Mouse (Mus musculus) kidney, embryonic 14.5 days (tissue): ENCODE measurements around the gene Treh. TPM values are rescaled to one million over a fixed set of nuclear protein-coding genes. Genes with fewer than 3 reads are reported as not detected.

Experiments used
- ATAC-seq: fragments of 200-750 bp; cut with Nextera tagmentation; 2 replicates; pipeline ENCODE4 v1.8.0; 2017; ENCODE audit warnings: moderate number of reproducible peaks, mild to moderate bottlenecking, moderate TSS enrichment, moderate library complexity; ENCODE audit not compliant: low FRiP score, low TSS enrichment
- H3K27ac ChIP-seq: fragments of 300-500 bp; sonication (generic); 2 replicates; pipeline ENCODE4 v1.5.1; 2014; ENCODE audit warnings: low read depth, mild to moderate bottlenecking, low read length, moderate library complexity, mixed read lengths
- H3K27me3 ChIP-seq: fragments of 300-500 bp; sonication (generic); 2 replicates; pipeline ENCODE4 v1.6.1; 2014; ENCODE audit warnings: mild to moderate bottlenecking, low read length; ENCODE audit not compliant: control insufficient read depth, insufficient read depth
- H3K36me3 ChIP-seq: fragments of 300-500 bp; sonication (generic); 2 replicates; pipeline ENCODE4 v1.6.1; 2014; ENCODE audit warnings: low read length, mixed read lengths; ENCODE audit not compliant: control insufficient read depth, insufficient read depth
- H3K4me1 ChIP-seq: fragments of 300-500 bp; sonication (generic); 2 replicates; pipeline ENCODE4 v1.6.1; 2014; ENCODE audit warnings: low read length, mixed read lengths; ENCODE audit not compliant: control insufficient read depth, insufficient read depth
- H3K4me2 ChIP-seq: fragments of 300-500 bp; sonication (generic); replicated peaks from 2 replicates; pipeline ENCODE4 v1.6.1; 2014; ENCODE audit warnings: low read depth, mild to moderate bottlenecking, low read length
- H3K4me3 ChIP-seq: fragments of 300-500 bp; sonication (generic); 2 replicates; pipeline ENCODE4 v1.5.1; 2014; ENCODE audit warnings: mild to moderate bottlenecking, low read length
- H3K9ac ChIP-seq: fragments of 300-500 bp; sonication (generic); 2 replicates; pipeline ENCODE4 v1.6.1; 2014; ENCODE audit warnings: low read depth, mild to moderate bottlenecking, low read length, moderate library complexity
- H3K9me3 ChIP-seq: fragments of 300-500 bp; sonication (generic); 2 replicates; pipeline ENCODE4 v1.6.1; 2016; ENCODE audit warnings: low read length; ENCODE audit not compliant: control insufficient read depth
- WGBS: fragments of 180-500 bp; shearing (Covaris S2); extraction: QIAGEN DNeasy Blood & Tissue Kit; methylation state at CpG from one replicate; pipeline ENCODE4 v1.1.7; 2014; 5-methylcytosine and 5-hydroxymethylcytosine counted together
- polyA plus RNA-seq: library from polyadenylated mRNA; unstranded; fragments of >200 nt; fragmentation: Nextera tagmentation; extraction: Ambion mirVana; gene quantifications from 2 replicates; pipeline ENCODE4 v1.2.1, GENCODE M21; 2014

Gene Treh
- polyA plus RNA-seq, 1 experiment from 2014 or later = not detected

DNA sequence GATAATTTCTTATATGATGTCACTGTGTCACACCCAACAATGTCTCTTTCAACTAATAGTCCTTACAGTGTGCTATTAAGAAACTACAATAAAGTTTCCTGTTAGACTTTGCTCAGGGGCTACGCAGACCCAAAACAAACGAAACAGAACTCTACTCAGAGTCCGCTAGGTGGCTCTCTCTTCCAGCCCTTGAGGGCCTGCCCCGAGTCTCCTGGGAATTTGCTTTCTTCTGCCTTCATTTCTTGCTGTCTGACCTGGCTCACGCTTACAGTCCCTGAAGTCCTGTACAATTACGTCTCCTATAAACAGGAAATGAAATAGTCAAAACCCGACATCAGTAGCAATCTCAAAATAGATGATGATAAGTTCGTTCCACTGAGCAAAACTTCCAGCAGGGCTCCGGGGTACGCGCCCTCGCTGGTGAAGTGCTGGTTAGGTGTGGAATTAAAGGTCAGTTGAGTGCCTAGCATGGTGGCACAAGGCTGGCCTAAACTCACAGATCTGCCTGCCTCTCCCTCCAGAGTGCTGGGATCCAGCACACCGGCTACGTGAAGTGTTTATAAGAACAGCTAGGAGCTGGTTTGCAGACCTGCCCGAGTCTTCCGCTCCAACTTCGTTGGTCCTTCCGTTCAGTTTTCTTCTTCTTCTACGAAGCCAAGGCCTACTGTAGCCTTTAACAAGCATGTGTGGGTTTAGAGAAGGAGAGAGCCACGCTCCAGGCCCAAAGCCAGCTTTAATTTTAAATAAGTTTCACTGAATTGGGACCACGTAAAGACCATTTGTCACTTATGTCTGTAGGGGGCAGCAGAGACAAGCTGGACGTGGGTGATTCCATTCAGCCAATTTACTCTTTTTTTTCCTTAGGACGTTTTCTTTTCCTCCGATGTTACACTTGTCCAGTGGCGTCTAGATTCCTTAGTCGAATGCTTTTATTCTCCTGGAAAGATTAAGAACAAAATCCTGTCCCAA is 17.7 kb upstream of the Treh start:
- peak; percentile 54; the same call in 1 of the 2 replicates for ATAC-seq
- Histone ChIP-seq H3K9me3 (no peaks in the 10 kb centered on the region), H3K4me3 (peak overlapping the region; percentile 17; the same call in 1 of the 2 replicates), H3K4me2 (peak overlapping the region; percentile 26), H3K27ac (no peak overlapping the region), H3K36me3 (no peaks in the 10 kb centered on the region), H3K9ac (no peak overlapping the region), H3K4me1 (no peaks in the 10 kb centered on the region), H3K27me3 (no peaks in the 10 kb centered on the region)
- WGBS = 30% methylated on average over 26 of the region's 26 CpGs

DNA sequence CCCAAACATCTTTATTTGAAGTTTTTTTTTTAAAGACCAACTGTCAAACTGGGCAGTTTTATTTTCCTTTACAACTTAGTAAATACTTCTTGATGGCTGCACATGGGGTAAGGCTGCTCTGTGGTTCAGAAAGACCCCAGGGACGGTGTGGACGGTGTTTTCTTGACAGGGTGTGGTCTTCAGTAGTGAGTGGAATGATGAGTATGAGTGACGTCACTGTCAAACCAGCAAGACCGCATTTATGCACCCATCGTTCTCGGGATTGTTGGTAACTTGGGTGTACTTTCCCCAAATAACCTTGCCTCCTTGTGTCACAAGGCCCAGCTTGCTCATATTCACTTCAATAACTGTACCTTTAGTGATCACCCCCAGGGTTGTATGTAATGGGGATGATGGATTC is 9.3 kb upstream of the Treh start:
- no peaks in the 10 kb centered on the region for H3K27me3 ChIP-seq
- no peak overlapping the region for H3K9ac ChIP-seq
- no peak overlapping the region for H3K4me2 ChIP-seq
- H3K36me3 ChIP-seq = no peaks in the 10 kb centered on the region
- WGBS = 91% methylated on average over 6 of the region's 6 CpGs
- no peak overlapping the region for H3K27ac ChIP-seq
- H3K9me3 ChIP-seq = no peaks in the 10 kb centered on the region
- ATAC-seq = no peak
- no peak overlapping the region for H3K4me3 ChIP-seq
- no peaks in the 10 kb centered on the region for H3K4me1 ChIP-seq

DNA sequence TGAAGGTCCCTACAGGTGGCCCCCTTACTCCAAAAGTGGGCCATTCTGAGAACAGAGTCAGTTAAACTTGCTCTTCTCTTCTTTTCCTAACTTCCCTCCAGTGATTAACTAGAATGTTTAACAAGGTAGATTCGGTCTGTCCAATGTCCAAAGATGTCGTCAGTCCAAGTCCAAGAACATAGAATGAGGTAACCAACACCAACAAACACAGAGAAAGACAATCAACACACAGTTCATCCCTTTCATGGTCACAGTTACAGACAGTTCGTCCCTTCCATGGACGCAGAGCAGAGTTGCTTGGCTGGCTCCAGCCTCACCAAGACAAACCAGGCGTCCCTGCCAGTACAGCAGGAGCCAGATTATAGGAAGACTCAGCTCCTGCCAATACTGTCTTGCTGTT is 1.6 kb upstream of the Treh start:
- Histone ChIP-seq H3K27me3 (no peaks in the 10 kb centered on the region), H3K27ac (no peak overlapping the region), H3K4me2 (no peak overlapping the region), H3K4me3 (no peak overlapping the region), H3K36me3 (no peaks in the 10 kb centered on the region), H3K9ac (no peak overlapping the region), H3K9me3 (no peaks in the 10 kb centered on the region), H3K4me1 (no peaks in the 10 kb centered on the region)
- ATAC-seq = no peak
- 93% methylated on average over 5 of the region's 5 CpGs for WGBS

DNA sequence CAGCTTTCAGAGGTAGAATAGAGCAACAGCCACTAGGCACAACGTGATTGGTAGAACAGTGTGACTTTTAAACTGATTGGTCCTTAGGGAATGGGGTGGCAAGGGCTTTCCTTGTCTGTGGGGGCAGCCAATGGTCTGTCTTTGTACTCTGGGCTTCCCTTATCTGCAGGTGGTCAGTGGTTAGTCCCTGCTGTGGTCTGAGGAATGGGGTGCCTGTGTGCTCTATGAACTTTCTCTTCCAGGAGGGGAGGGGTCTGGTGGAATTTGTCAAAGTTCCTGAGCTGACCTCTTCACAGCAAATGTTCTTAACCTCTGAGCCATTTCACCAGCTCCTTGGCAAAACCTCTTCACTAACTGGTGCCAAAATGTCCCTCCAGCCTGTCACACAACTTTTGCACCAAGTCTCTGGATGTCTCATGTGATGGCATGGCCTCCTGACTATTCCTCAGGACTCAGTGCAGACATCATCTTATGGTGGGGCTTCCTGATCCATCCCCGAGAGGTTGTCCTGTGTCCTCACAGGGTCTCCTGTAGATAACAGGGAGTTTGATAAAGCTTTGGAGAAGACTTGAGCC is 655 bp upstream of the Treh start:
- no peak overlapping the region for H3K4me3 ChIP-seq
- no peaks in the 10 kb centered on the region for H3K4me1 ChIP-seq
- no peaks in the 10 kb centered on the region for H3K36me3 ChIP-seq
- no peak for ATAC-seq
- WGBS = 71% methylated on average over 2 of the region's 2 CpGs
- H3K9me3 ChIP-seq = no peaks in the 10 kb centered on the region
- H3K27me3 ChIP-seq = no peaks in the 10 kb centered on the region
- no peak overlapping the region for H3K4me2 ChIP-seq
- H3K9ac ChIP-seq = no peak overlapping the region
- no peak overlapping the region for H3K27ac ChIP-seq

DNA sequence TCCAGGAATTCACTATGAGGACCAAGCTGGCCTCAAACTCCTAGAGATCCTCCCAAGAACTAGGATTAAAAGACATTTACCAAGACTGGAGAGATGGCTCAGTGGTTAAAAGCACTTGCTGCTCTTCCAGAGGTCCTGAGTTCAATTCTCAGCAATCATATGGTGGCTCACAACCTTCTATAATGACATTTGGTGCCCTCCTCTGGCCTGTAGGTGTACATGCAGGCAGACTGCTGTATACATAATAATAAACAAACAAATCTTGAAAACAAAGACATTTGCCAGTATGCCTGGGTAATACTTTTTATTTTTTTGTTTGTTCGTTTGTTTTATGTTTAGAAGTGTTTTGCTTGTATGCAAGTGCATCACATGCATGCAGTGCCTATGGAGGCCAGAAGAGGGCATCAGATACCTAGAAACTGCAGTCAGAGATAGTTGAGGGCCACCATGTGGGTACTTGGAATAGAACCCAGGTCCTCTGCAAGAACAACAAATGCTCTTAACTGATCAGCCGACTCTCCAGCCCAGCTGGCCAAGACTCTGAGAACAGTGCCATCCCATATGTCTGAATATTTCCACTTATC is 5.3 kb downstream of the Treh start:
- no peak overlapping the region for H3K4me2 ChIP-seq
- WGBS = 88% methylated on average over 2 of the region's 2 CpGs
- peaks cover 2% of the 10 kb centered on the region; the same call in 1 of the 2 replicates for H3K9me3 ChIP-seq
- no peak for ATAC-seq
- no peaks in the 10 kb centered on the region for H3K36me3 ChIP-seq
- H3K27ac ChIP-seq = no peak overlapping the region
- no peaks in the 10 kb centered on the region for H3K27me3 ChIP-seq
- no peak overlapping the region for H3K4me3 ChIP-seq
- no peaks in the 10 kb centered on the region for H3K4me1 ChIP-seq
- no peak overlapping the region for H3K9ac ChIP-seq

DNA sequence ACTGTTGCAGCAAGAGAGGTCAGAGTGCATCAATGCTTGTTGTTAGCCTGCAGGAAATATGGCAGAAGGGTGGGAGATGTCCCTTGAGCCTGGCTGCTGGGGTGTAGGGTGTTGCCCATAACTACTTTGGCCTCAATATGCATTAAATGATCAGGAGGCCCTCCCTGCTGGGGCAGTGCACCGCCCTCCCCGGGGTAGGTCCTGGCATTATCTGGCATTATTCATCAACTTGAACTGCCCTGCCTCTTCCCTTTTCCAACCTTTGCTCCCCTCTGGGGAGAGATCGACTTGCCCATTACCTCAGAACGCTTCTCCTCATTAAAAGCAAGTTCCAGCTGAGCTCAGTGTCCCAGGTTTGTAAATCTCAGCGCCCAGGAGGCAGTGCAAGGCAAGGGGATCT is 6.5 kb downstream of the Treh start:
- 62% methylated on average over 5 of the region's 5 CpGs for WGBS
- no peak for ATAC-seq
- H3K4me1 ChIP-seq = no peaks in the 10 kb centered on the region
- no peaks in the 10 kb centered on the region for H3K27me3 ChIP-seq
- no peak overlapping the region for H3K9ac ChIP-seq
- H3K36me3 ChIP-seq = no peaks in the 10 kb centered on the region
- no peak overlapping the region for H3K4me2 ChIP-seq
- H3K27ac ChIP-seq = no peak overlapping the region
- no peak overlapping the region for H3K4me3 ChIP-seq
- H3K9me3 ChIP-seq = peaks cover 2% of the 10 kb centered on the region; the same call in 1 of the 2 replicates

DNA sequence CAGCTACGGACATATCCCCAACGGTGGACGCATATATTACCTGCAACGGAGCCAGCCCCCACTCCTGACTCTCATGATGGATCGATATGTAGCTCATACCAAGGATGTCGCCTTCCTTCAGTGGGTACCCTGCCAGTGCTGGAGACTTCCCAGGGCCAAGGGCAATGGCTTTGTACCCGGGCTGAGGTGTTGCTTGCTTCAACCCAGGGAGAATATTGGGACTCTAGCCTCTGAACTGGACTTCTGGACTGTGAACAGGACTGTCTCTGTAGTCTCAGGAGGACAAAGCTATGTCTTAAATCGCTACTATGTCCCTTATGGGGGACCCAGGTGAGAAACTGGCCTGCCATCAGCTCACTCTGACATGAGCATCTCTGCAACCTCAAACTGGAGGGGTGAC is 10.0 kb downstream of the Treh start:
- no peak for ATAC-seq
- 87% methylated on average over 8 of the region's 8 CpGs for WGBS
- H3K36me3 ChIP-seq = peaks cover 9% of the 10 kb centered on the region; the same call in 1 of the 2 replicates
- no peak overlapping the region for H3K4me2 ChIP-seq
- H3K9me3 ChIP-seq = peaks cover 2% of the 10 kb centered on the region; the same call in 1 of the 2 replicates
- H3K27me3 ChIP-seq = no peaks in the 10 kb centered on the region
- no peak overlapping the region for H3K9ac ChIP-seq
- peaks cover 15% of the 10 kb centered on the region for H3K4me1 ChIP-seq
- no peak overlapping the region for H3K27ac ChIP-seq
- no peak overlapping the region for H3K4me3 ChIP-seq

DNA sequence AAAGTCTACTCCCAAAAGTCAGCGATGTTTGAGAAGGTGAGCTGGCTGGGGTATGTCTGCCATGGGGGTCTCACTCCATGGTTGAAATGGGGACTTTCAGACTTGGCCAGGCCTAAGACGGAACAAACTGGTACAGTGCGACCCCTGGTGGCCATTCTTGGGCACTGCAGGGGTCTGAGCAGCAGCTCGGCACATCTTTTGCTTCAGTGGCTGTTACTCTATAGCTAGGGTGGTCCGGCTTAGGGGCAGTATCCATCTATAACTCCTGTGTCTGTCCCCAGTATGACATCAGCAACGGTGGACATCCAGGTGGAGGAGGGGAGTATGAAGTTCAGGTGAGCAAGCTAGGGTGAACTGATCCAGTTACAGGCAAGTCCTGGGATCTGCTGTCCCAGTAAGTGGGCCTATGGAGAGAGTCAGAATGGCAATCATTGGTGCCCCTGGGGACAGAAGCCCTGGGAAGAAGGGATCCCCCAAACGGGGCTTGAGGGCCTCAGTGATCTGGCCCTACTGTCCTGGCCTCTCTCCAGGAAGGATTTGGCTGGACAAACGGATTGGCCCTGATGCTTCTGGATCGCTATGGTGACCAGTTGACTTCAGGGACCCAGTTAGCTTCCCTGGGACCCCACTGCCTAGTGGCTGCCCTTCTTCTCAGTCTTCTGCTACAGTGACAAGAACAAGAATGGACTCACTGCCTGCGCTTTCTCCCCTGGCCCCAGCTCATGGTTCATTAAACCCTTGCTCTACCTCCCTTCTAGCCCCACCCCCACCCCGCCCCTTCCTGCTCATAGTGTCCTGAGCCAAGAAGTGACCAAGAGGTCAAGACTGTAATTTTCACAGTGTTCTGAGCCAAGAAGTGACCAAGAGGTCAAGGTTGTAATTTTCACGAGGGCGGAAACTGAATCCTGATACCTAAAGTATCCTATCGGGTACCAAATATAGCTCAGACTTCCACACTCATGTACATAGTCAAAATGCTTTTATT is 12.6 kb downstream of the Treh start:
- H3K36me3 ChIP-seq = peaks cover 10% of the 10 kb centered on the region; the same call in 1 of the 2 replicates
- no peak overlapping the region for H3K9ac ChIP-seq
- peak overlapping the region; percentile 78 for H3K27ac ChIP-seq
- no peak overlapping the region for H3K4me3 ChIP-seq
- ATAC-seq = peak; percentile 61
- H3K9me3 ChIP-seq = no peaks in the 10 kb centered on the region
- 8% methylated on average over 14 of the region's 14 CpGs for WGBS
- peaks cover 15% of the 10 kb centered on the region for H3K4me1 ChIP-seq
- no peaks in the 10 kb centered on the region for H3K27me3 ChIP-seq
- H3K4me2 ChIP-seq = no peak overlapping the region; the same call in 1 of the 2 replicates
